Mouse (Mus musculus) liver, adult 2 months (tissue): ENCODE results near the gene Hist1h2bb.

Source experiments
- CTCF ChIP-seq: fragments of 200-500 bp; IDR thresholded peaks from 2 replicates; pipeline ENCODE4 v1.5.1; 2011; ENCODE audit warnings: low read depth, low read length, control low read depth
- POLR2A ChIP-seq: fragments of 200-500 bp; IDR thresholded peaks from 2 replicates; pipeline ENCODE4 v1.6.1; 2011; ENCODE audit warnings: low read length, control low read depth; ENCODE audit not compliant: insufficient read depth; ENCODE audit errors: extremely low read depth

DNA sequence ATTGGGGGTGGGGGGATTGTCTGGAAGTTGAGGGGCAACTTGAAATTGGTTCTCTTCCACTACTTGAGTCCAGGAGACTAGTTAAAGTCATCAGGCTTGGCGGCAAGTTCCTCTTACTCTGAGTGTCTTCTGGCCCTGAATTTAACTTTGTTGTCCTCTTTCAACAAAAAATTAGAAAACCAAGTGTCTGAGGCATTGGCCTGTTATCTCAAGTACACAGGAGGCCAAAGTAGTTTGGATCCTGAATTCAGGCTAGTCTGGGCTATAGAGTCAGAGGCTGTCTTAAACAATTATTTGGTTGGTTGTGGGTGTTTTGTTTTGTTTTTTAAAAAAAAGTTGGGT is 18.6 kb downstream of the Hist1h2bb start:
- TF ChIP-seq CTCF, result no peak
- TF ChIP-seq POLR2A, result no peak
